Mouse (Mus musculus): Measurements from ENCODE around the gene Fstl4.

GRCm38 (mm10) chr11:53202459-53203250 lies 438.2 kb downstream of the Fstl4 start:
- no peak for TF ChIP-seq POLR2A (IDR thresholded peaks at IDR 0.05; ENCODE audit: control insufficient read depth in 1 of 2, insufficient read depth in 1 of 2, low read depth in 1 of 2, low read length in 2 of 2, poor library complexity in 1 of 2)
- TF ChIP-seq CTCF (IDR thresholded peaks at IDR 0.05 in 2 of 3, conservative IDR thresholded peaks at IDR 0.05 in 1 of 3; ENCODE audit: control insufficient read depth in 1 of 3, insufficient read depth in 1 of 3, low read depth in 2 of 3, low read length in 3 of 3, poor library complexity in 1 of 3, severe bottlenecking in 1 of 3) = no peak
- TF ChIP-seq ZC3H11A (IDR thresholded peaks at IDR 0.05; ENCODE audit: low read depth, low read length) = no peak
- no peak for TF ChIP-seq MAFK (IDR thresholded peaks at IDR 0.05; ENCODE audit: borderline replicate concordance, low read depth, low read length)
- TF ChIP-seq NELFE (IDR thresholded peaks at IDR 0.05; ENCODE audit: low read depth, low read length) = no peak
- TF ChIP-seq TCF12 (IDR thresholded peaks at IDR 0.05; ENCODE audit: low read depth, low read length) = no peak
- TF ChIP-seq UBTF (IDR thresholded peaks at IDR 0.05; ENCODE audit: borderline replicate concordance, insufficient read depth, low read depth, low read length) = no peak
- TF ChIP-seq KAT2A (conservative IDR thresholded peaks at IDR 0.05; ENCODE audit: low read depth, low read length) = no peak
- TF ChIP-seq MAZ (IDR thresholded peaks at IDR 0.05; ENCODE audit: low read depth, low read length) = no peak
- TF ChIP-seq MAX (IDR thresholded peaks at IDR 0.05; ENCODE audit: low read length) = no peak

Measured in MEL (cell line).